Mouse (Mus musculus) kidney, adult 8-10 months (tissue): ENCODE data around the gene Fam117b.

Source experiments
- DNase-seq, 2 experiments: peaks; one replicate each; pipeline ENCODE4 v3.0.0; 2022

Fam117b gene

DNA sequence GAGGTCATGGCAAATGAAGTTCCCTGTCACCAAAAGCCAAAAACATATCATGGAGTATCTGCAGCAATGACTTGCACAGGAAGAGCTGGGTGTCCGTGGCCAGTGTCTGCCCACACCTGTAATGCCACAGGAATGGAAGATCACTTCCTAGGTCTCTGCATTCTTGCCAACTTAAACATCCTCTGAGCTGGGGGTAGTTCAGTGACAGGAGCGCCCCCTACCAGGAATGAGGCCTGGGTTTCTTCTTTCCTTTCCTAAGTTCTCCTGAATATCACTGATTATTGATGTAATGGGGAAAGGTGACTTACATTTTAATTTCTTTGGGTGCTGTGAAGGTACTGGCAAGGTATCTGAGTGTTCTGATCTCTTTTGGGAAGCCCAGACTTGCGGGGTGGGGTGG is 82.8 kb downstream of the Fam117b start:
- DNase-seq = no peak

- no peak for DNase-seq
Observed at GRCm38 (mm10) chr1:59997352-59997751, 84.5 kb downstream of the Fam117b start.

DNA sequence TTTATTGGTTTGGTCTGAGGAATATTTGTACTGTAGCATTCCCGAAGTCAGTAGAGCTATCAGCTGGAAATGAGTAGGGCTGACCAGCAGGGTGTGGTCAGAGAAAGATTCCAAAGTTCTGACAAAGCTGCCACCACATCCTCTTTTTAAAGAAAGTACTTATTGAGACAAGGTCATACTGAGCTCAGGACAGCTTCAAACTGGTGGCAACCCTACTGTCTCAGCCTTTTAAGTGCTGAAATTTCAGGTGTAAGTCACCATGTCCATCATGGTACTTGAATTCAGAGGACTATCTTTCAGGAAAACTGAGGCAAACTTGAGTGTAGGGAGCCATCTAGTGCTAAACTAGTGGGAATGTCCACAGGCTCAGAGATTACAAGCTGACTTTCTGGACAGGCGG is 87.5 kb downstream of the Fam117b start:
- no peak for DNase-seq

GRCm38 (mm10) chr1:60007337-60007736 is 94.5 kb downstream of the Fam117b start:
- no peak for DNase-seq

- no peak for DNase-seq
Observed at GRCm38 (mm10) chr1:60008743-60009142, 95.9 kb downstream of the Fam117b start.

DNA sequence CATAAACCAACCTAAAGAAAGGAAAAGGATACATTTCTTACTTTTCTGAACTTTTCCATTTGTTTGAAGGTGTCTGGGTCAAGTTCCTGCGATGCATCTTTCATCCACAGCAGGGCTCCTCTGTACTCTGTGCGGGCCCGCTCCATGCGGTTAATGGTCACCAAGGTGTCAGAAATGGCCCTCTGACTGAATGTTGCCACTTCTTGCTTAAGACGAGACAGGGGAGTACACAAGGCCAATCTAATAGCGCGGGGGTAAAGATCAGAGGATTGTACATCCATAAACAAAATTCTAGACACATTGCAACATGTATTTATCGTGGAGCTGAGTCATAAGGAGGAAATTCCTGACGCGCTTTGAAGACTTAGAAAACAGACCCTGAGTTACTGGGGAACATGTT is 101.0 kb downstream of the Fam117b start:
- no peak for DNase-seq

GRCm38 (mm10) chr1:60015511-60015910 is 102.7 kb downstream of the Fam117b start:
- no peak for DNase-seq

GRCm38 (mm10) chr1:60016136-60016611 is 103.4 kb downstream of the Fam117b start:
- no peak for DNase-seq

DNA sequence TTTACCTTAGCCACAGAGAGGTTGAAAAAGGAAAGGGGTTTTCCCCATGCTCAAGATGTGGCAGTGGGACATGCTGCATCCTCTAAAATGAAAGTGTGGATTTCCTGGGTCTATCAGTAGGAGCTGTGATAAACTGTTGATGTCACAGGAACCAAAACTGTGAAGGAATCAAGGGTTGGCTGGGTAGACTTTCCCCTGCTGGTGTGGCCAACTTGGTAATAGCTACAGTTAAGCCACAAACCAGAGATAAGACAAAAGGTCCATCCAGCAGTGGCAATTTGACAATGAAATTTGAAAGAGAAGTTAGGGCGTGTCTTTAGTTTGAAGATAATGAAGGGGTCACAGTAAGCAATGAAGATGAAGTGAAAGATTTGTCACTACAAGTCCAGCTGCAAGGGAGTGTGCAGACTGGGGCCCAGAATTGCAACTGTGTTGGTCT is 104.2 kb downstream of the Fam117b start:
- no peak for DNase-seq
